8 mouse cellular contexts compared by ENCODE assay signal in genomic region chr9:90163749-90164095, GRCm38 (mm10). TPM values are rescaled to one million over a fixed set of nuclear protein-coding genes. Genes with fewer than 3 reads are reported as not detected.
DNase-seq lines count a peak whose midpoint lies in the region; ATAC-seq and TF ChIP-seq lines count a peak whose summit lies in the region.

No protein-coding gene starts in this region.

- DNase-seq in cerebellum, adult 18-20 months, result peak; percentile 25 to 44
- DNase-seq in cerebellum, adult 9-11 months, result no peak
- DNase-seq in Muller cell, postnatal 12 days (ENCODE audit: inconsistent ontology term), result peak; percentile 64
- peak; percentile 66 for DNase-seq in gastrocnemius, postnatal 14 days
- DNase-seq in lung, adult 2 months, result no peak
- DNase-seq in retina, postnatal 7 days (ENCODE audit: low read depth, low spot score), result peak; percentile 11
- DNase-seq in spleen, postnatal 14 days (ENCODE audit: low spot score in 2 of 2), result no peak

- TF ChIP-seq CTCF in intestine, postnatal 0 days (IDR thresholded peaks at IDR 0.05; ENCODE audit: low read depth), result no peak
- TF ChIP-seq CTCF in lung, adult 2 months (IDR thresholded peaks at IDR 0.05; ENCODE audit: insufficient read depth, low read length), result no peak

- peak overlapping the region; percentile 61 for H3K9ac ChIP-seq in intestine, postnatal 0 days (ENCODE audit: low read depth, low read length)

- 2% methylated on average over 18 of the region's 18 CpGs for WGBS in intestine, postnatal 0 days
- 2% methylated on average over 18 of the region's 18 CpGs for WGBS in lung, adult 2 months

- no peak for TF ChIP-seq POLR2A in lung, adult 2 months (IDR thresholded peaks at IDR 0.05; ENCODE audit: borderline replicate concordance, extremely low read depth, low read depth, low read length)

- no peaks in the 10 kb centered on the region for H3K4me1 ChIP-seq in intestine, postnatal 0 days (replicated peaks; ENCODE audit: control insufficient read depth, insufficient read depth, low read length)
- H3K4me1 ChIP-seq in lung, adult 2 months (ENCODE audit: control insufficient read depth, insufficient read depth, low read length), result peaks cover 3% of the 10 kb centered on the region; the same call in 1 of the 2 replicates

- intact Hi-C loops in gastrocnemius, postnatal 14 days (cut with DNase I; ENCODE audit: low total_unique reads), result no loop called here

- H3K27me3 ChIP-seq in intestine, postnatal 0 days (replicated peaks; ENCODE audit: control insufficient read depth, insufficient read depth, low read length), result peaks cover 25% of the 10 kb centered on the region

- no peak for ATAC-seq in intestine, postnatal 0 days

- H3K4me3 ChIP-seq in intestine, postnatal 0 days (ENCODE audit: low read depth, low read length), result peak overlapping the region; percentile 65
- peak overlapping the region; percentile 73 for H3K4me3 ChIP-seq in lung, adult 2 months (replicated peaks; ENCODE audit: extremely low read depth, low read depth, low read length)

- H3K4me2 ChIP-seq in intestine, postnatal 0 days (replicated peaks; ENCODE audit: low read depth), result peak overlapping the region; percentile 99

- H3K9me3 ChIP-seq in intestine, postnatal 0 days (ENCODE audit: control insufficient read depth), result no peaks in the 10 kb centered on the region

- H3K27ac ChIP-seq in intestine, postnatal 0 days (ENCODE audit: low read depth, low read length), result 0 out of 2 replicates have a peak overlapping the region, but pooled peaks have one; percentile 21

- no peaks in the 10 kb centered on the region for H3K36me3 ChIP-seq in intestine, postnatal 0 days (ENCODE audit: control insufficient read depth, insufficient read depth)

RNA-seq across cellular contexts. Expression of gene Adamts7, which starts 0.9 kb away (rescaled TPM):
- total RNA-seq in gastrocnemius, postnatal 14 days (2021), result 1 to 10 TPM; 4.3 TPM
- 2.5 TPM in 2 replicates for polyA plus RNA-seq in intestine, postnatal 0 days (2015; fragmentation: Nextera tagmentation; extraction: Ambion mirVana)
- polyA plus RNA-seq in lung, adult 2 months (2012; rRNA removed), result 5.6 and 7.2 TPM in 2 replicates

RNA-seq across cellular contexts. Expression of gene Morf4l1, which starts 49.1 kb away (rescaled TPM):
- total RNA-seq in gastrocnemius, postnatal 14 days (2021), result 100 to 1,000 TPM; 156 to 165 TPM
- 215 and 227 TPM in 2 replicates for polyA plus RNA-seq in intestine, postnatal 0 days (2015; fragmentation: Nextera tagmentation; extraction: Ambion mirVana)
- polyA plus RNA-seq in lung, adult 2 months (2012; rRNA removed), result 76.6 and 127 TPM in 2 replicates

Comparison
In these comparisons a context has a peak if more than half of its experiments do, and no peak if none do; other contexts are left out.
1. DNase-seq: peak in cerebellum, adult 18-20 months (2 of 2), Muller cell, postnatal 12 days (single experiment), gastrocnemius, postnatal 14 days (single experiment) and retina, postnatal 7 days (single experiment); none in cerebellum, adult 9-11 months (single experiment), lung, adult 2 months (single experiment) and spleen, postnatal 14 days (0 of 2).